Mouse (Mus musculus): Measurements from ENCODE around the gene Pmpca. TPM values are rescaled to one million over a fixed set of nuclear protein-coding genes. Genes with fewer than 3 reads are reported as not detected.
"Not testable (repeated sequence)": the region's sequence is repeated elsewhere in the genome, so short reads cannot be mapped to it uniquely, and the experiment has no call there.

Gene Pmpca
- total RNA-seq, 2 experiments from 2014 or later = 123 to 124 TPM

DNA sequence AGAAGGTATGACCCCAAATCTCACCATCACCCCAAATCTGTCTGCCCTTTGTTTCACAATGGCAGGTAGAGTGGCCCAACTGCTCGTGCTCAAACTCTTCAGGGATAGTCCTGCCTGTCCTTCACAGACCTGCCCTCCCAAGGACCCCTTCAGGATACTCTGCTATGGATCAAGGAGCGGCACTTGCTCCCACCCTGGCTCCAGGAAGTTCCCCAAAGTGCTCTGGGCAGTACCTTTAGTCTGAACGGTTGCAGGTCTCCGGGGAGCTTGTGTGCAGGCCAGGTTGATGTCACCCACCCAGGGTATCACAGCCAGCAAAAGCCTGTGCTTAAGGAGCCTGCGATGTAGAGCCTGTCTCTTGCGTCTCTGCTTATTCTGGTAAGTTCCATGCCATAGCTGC lies 21.2 kb upstream of the Pmpca start:
- DNase-seq (ENCODE audit: low spot score in 2 of 2) = no peak

DNA sequence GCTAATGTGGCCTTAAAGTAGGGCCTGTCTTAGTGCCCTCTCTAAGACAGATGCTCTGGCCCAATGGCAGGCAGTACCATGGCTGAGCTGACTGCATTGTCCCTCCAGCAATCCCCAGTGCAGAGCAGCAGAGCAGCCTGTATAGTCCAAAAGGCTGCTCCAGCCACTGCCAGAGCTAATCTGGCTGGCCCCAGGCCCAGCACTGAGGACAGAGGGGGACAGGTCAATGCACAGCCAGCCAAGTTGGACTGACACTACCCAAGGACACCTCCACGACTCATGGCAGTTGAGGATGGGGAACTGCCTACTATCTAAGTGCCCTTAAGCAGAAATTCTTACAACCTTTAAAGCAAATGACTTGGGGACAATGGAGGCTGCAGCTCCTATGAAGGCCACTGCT lies 20.6 kb upstream of the Pmpca start:
- DNase-seq (ENCODE audit: low spot score in 2 of 2) = no peak

DNA sequence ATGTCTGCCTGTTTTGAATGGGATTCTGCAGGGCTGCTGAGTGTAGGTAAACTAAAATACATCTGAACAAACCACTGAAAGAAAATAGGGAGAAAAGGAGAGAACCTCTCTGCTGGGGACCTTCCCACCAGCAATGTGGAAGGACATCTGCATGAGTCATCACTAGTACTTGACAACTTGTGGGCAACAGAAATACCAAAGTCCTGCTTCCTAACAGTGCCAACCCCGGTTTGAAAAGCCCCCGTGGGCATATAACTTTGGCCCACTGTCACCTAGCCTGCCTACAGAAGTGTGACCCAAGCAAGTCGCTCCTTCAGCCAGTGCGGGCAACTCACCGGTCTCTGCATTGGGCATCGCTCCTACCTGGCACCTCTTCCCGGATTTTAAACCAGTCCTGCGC lies 16.7 kb upstream of the Pmpca start:
- no peak for DNase-seq (ENCODE audit: low spot score in 2 of 2)

DNA sequence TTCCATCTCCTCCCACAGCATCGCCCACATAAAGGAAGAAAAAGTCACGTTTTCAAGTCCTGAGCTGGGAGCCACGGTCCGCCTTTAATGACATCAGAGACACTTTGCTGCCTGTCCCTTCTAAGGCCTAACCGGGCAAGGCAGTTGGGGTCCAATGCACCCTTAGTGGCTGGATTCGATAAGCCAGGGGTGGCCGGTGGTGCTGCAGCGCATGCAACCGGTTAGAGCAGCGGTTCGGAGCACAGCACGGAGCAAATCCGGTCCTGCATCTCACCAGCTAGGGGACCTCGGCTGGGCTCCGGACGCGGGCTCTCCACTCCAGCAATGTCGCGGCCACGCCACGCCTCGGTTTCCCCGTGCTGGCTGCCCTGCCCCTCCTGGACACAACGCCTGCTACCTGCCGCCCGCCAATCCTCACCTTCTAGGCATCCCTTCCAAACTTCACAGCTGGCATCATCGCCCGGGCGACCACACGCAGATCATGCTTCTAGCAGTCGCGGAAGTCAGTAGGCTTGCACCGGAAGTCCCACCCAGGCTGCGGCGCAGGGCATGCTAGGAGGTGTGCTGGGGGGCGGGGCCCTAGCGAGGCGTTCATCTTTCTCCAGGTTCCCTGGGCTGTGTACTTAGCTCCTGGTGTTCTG lies 8.9 kb upstream of the Pmpca start, which contains the start of gene Snapc4:
Snapc4 (minus strand) TSS at position 523 of the 641 bp plus-strand sequence.
- peak; percentile 69 to 83 for DNase-seq (ENCODE audit: low spot score in 2 of 2)

DNA sequence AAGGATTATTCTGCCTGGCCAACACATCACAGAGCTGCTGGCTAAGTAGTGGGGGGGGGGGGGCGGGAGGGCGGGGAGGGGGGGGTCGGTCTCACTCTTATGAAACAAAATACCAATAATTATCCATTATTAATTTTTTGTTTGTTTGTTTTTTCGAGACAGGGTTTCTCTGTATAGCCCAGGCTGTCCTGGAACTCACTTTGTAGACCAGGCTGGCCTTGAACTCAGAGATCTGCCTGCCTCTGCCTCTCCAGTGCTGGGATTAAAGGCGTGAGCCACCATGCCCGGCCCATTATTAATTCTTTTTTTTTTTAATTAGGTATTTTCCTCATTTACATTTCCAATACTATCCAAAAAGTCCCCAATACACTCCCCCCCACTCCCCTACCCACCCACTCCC lies 8.3 kb upstream of the Pmpca start:
- DNase-seq (ENCODE audit: low spot score in 2 of 2) = not testable (repeated sequence)

DNA sequence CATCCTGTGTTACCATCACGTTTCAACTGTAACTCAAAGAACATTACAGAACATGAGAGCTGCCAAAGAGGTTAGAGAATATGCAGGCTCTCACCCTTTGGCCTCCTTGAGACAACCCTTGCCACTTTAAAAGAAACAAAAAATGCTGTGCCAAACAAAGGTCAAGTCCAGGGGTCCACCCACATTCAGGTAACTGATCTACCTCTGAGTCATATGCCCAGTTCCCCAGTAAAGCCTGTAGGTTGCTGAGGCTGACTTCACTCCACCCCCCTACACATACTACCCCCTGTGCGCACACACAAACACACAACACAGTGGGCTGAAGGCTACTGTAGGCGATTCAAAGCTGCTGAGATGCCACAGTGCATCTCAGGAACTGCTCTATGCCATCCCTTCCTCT lies 1.4 kb upstream of the Pmpca start:
- no peak for DNase-seq (ENCODE audit: low spot score in 2 of 2)

DNA sequence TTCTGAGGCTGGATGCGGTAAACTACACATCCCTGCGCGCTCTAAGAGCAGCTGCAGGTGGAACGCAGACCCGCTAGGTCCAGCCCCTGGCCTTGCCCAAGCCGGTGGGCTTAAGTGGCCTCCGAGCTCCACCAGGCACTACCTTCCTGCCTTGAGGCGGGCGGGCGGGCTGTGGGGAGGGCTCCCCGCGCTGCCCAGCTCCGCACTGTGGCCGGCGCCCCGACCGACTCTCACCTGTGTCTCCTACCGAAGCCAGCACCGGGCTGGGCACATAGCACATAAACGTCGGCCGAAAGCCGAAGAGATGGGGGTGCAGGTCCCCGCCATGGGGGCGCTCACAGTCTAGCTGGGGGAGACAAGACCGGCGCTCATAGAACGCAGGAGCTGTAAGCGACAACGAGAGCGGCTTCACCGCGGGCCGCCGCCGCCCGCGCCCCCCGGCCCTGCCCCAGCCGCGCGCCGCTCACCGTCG lies 421 bp upstream of the Pmpca start:
- DNase-seq (ENCODE audit: low spot score in 2 of 2) = peak in 1 of 2 experiments; percentile 31

GRCm38 (mm10) chr2:26390954-26391353 lies 1.8 kb downstream of the Pmpca start:
- DNase-seq (ENCODE audit: low spot score in 2 of 2) = no peak

DNA sequence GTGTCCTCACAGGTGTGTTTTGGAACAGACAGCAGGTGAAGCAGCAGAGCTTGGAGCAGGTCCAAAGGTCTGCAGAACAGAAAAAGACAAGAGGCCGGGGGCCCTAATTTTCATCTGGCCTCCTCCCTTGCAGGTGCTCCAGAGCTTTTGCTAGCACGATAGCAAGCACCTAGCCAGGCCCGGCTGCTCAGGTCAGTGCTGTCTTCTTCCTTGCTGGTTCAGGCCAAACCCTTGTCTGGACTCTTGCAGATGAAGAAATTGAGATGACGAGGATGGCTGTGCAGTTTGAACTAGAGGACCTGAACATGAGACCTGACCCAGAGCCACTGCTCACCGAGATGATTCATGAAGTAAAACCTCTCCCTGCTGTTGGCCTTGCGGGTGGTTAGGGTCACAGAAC lies 2.5 kb downstream of the Pmpca start:
- DNase-seq (ENCODE audit: low spot score in 2 of 2) = no peak

DNA sequence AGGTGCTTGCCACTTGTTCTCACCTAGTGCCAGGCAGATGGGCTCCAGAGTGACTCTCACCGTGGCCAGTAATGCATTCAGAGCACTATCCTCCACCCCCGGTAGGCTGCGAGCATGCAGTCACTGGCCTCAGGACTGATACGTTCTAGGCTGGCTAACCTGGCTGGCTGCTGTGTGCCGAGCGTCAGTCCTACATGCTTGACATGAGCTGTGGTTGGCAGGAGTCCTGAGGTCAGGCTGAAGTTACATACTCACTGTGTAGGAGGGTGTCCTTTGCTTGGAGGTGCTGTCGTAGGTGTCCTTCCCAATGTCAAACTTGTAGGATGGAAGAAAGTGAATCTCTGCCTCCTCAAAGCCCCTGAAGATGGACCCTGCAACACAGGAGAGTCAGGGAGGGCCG lies 9.8 kb downstream of the Pmpca start:
- no peak for DNase-seq (ENCODE audit: low spot score in 2 of 2)

DNA sequence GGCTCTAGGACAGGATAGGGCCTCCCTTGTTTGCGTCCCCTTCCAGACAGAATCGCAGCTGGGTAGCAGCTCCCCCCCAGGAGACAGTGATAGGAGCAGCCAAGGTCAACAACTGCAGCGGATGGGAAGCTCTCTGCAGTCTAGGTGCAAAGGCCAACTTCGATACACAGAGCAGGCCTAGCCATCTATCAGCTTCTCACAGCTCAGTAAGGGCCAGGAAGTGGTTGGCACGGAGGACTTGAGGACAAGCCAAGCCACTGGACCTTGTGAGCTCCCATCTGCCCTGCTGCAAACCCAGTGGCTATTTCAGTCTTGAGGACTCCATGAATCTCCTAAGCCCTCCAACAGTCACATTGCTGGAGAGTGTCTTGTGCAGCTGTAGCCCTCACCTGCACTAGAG lies 10.5 kb downstream of the Pmpca start:
- DNase-seq (ENCODE audit: low spot score in 2 of 2) = no peak

- no peak for DNase-seq (ENCODE audit: low spot score in 2 of 2)
Observed at GRCm38 (mm10) chr2:26400296-26400695, 11.2 kb downstream of the Pmpca start.

DNA sequence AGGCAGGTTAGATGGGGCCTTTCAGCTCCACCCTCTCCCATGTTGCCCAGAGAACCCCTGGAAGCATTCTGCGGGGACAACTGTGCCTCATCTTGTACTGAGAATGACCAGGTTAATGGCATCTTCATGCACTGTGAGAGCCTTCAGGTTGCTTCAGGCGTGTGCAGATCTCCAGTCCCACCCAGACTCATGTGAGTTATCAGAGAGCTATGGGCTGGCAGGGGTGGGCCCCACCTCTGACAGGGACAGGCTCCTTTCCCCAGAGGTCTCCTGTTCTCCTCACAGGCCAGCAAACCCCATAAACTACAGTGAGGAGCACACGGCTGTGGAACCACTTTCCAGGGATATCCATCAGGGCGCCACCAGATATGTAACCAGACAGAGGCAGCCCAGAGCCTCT lies 11.9 kb downstream of the Pmpca start:
- DNase-seq (ENCODE audit: low spot score in 2 of 2) = no peak

DNA sequence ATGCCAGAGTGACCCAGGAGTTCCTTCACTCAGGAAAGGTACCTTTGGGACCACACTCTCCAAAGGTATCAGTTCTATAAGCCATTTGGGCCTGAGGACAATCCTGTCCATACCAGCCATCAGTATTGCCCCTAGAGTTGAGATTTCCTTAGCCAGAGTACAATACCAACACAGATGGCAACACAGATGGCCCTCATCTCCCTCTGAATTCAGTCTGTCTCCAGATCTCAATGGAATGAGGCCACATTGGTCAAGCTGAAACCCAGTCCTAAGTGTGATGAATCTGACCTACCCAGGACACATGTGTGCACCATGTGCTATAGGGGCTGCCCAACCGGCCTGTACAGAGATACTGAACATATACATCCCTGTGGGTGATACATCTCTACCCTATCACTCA lies 13.1 kb downstream of the Pmpca start:
- DNase-seq (ENCODE audit: low spot score in 2 of 2) = no peak

GRCm38 (mm10) chr2:26403306-26403705 lies 14.2 kb downstream of the Pmpca start:
- DNase-seq (ENCODE audit: low spot score in 2 of 2) = no peak

DNA sequence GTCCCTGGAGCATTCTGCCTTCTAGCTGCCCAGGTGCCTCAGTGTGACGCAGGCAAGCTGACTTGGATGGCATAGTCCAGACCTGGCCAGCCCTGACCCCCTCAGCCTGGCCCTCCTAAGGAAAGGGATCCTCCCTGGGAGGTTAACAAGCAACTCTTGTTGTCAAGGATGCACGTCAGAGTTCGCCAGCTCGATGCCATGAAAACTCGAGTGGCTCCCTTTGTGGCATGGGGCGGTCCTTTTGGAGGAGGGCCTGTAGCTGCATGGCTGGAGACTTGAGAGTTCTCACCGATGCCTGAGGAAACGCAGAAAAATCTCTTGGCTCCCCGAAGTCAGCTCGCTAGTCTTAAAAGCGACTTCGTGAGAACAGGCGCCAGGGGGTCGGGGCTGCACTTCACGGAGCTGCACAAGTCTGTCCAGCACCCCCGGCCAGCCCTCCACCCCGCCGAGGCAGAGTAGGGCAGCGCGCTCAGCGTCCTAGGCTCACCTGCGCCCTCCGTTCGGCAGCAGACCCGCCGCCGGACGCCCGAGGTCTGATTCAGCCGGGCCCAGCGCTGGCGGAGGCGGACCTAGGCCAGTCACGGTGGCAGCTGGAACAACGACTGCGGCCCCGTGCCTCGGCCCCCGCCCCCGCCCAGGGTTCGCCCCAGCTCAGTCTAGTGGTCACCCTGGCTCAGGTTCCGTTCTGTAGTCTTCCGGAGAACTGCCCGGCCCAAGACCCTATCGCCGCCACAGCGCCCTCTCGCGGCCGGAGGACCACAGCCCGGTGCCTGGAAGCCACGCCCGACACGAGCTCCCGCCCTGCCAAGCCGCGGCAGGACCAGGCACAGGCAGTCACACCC lies 19.6 kb downstream of the Pmpca start, which contains the start of gene Inpp5e:
Inpp5e (minus strand) TSS at position 689 of the 842 bp plus-strand sequence.
- peak; percentile 98 to 99 for DNase-seq (ENCODE audit: low spot score in 2 of 2)

DNA sequence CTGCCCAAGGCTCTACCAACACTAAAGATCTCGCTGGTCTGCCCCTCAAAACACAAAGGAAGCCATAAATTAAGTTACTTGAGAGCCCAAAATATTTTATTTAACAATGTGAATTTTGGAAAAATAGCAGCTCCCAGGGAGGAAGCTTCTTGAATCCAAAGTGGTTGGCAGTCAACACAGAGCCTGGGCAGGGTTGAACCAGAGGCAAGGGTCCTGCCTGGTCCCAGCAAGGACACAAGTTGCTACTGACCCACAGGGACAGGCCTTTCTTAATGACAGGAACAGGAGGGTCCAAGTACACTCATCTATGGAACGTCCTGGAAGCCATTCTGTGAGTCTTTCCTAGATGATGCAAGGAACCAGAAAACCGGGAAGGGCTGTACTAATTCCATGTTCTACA lies 20.2 kb downstream of the Pmpca start:
- DNase-seq (ENCODE audit: low spot score in 2 of 2) = no peak

DNA sequence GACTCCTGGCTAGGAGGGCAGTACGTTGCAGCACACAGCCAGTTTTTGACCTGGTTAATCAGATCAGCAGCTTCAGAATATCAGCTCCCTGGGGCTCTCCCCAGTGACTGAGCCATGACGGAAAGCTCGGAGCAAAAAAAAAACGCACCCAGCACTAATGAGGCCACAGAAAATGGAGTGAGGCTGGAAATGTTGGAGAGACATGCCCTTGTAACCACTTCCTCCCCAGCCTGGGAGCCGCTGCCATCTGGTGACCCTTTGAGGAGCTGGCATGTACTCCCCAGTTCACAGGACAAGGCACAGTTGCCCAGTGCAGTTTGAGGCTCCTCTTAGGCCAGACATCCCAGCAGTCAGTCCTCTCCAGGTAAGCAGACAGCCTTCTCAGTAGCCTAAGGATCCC lies 21.0 kb downstream of the Pmpca start:
- DNase-seq (ENCODE audit: low spot score in 2 of 2) = no peak

DNA sequence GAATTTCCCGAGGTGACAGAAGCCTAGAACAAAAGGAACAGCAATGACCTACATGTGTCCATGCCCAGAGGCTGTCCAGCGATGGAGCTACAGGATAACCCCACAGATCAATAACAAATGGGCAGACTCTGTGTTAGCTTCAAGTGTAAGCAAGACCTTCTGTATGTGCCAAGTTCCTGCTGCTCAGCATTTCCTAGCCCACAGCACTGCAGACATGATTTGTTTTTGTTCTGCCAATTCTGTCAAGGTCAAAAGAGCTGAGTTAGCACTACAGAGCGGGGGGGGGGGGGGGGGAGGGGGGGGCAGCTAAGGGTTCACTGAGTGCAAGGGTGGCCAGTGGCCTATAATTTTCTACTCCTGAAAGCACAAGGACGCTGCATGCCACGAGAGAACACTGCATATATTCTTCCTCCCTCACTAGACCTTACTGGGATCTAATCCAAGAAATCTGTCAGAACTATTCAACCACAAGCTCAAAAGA lies 21.8 kb downstream of the Pmpca start:
- no peak for DNase-seq (ENCODE audit: low spot score in 2 of 2)

DNA sequence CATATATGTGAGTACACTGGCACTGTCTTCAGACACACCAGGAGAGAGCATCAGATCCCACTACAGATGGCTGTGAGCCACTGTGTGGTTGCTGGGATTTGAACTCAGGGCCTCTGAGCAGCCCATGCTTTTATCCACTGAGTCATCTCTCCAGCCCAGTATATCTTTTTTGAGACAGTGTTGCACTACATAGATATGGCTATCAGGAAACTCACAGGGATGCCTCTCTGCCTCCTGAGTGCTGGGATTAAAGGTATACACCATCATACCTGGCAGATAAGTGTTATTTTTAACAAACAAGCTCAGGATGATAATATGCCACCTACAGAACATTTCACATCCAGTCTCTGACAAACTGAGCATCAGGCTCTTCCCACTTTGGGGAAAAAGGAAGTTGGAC lies 27.9 kb downstream of the Pmpca start:
- DNase-seq (ENCODE audit: low spot score in 2 of 2) = no peak

DNA sequence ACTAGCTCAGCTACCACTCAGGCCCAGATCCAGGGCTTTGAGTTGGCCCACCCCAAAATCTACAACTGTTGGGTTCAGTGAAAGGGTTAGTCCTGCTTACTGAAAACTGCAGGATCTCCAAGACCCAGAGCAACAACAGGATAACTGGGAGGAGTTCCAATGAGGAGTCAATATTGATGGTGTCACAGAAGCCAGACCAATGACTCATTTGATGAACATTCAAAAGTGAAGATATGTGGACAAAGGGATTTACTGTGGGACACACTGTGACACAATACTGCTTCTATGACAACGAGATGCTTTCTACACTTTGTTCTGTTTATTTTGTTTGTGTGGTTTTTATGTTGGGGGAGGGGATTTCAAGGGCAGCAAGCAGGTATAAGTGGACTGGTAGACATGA lies 29.0 kb downstream of the Pmpca start:
- DNase-seq (ENCODE audit: low spot score in 2 of 2) = no peak

GRCm38 (mm10) chr2:26421969-26422368 lies 32.8 kb downstream of the Pmpca start:
- no peak for DNase-seq (ENCODE audit: low spot score in 2 of 2)

All from gastrocnemius, postnatal 4 days (tissue).